Mouse (Mus musculus) lung, postnatal 0 days (tissue): Measurements from ENCODE around the gene Arhgap15.

Experiments
- CTCF ChIP-seq: IDR thresholded peaks from 2 replicates; pipeline ENCODE4 v1.5.1; 2016; ENCODE audit warnings: antibody characterized with exemption, mild to moderate bottlenecking
- EP300 ChIP-seq: IDR thresholded peaks from 2 replicates; pipeline ENCODE4 v1.6.1; 2016; ENCODE audit warnings: antibody characterized with exemption, mild to moderate bottlenecking, control low read depth

DNA sequence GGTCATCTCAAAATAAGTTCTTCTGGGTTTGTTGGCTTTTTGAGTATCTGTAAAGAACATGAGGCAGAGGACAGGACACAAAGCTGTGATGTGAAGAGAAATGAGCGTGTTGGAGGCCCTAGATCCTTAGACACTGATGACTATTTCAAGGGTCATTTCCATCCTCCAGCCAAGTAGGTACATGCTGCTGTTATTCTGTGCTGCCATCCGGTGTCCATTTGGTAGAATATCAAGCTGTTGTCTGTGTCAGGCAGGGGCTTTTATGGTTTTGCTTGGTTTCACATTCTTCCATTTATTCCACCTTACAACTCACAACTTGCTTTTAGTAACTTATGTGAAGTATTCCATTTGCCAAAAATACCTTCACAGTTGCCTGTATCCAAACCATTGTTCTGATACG, 102.6 kb downstream of the Arhgap15 start:
- TF ChIP-seq CTCF (peak; percentile 78), EP300 (no peak)
